Mouse (Mus musculus) CH12.LX (cell line): Measurements from ENCODE around the gene Amdhd1.

Source experiments
- CTCF ChIP-seq, 2 experiments: IDR thresholded peaks in 1 of 2; conservative IDR thresholded peaks in 1 of 2; 2 replicates each; pipeline ENCODE4 v1.5.1; 2011 to 2012; ENCODE audit warnings: low read depth in 2 of 2, low read length in 2 of 2, improper control_type of control experiment in 1 of 2, inconsistent platforms in 1 of 2, mild to moderate bottlenecking in 1 of 2, moderate library complexity in 1 of 2
- KAT2A ChIP-seq: IDR thresholded peaks from 2 replicates; pipeline ENCODE4 v1.6.1; 2012; ENCODE audit warnings: low read length, improper control_type of control experiment, inconsistent platforms; ENCODE audit not compliant: insufficient replicate concordance
- MAFK ChIP-seq: IDR thresholded peaks from 2 replicates; pipeline ENCODE4 v1.6.1; 2011; ENCODE audit warnings: low read length, improper control_type of control experiment; ENCODE audit not compliant: insufficient replicate concordance
- POLR2A ChIP-seq: IDR thresholded peaks from 2 replicates; pipeline ENCODE4 v1.6.1; 2011; ENCODE audit warnings: low read depth, mild to moderate bottlenecking, improper control_type of control experiment, low read length
- USF2 ChIP-seq: conservative IDR thresholded peaks from 2 replicates; pipeline ENCODE4 v1.6.1; 2011; ENCODE audit warnings: low read depth, low read length, improper control_type of control experiment

DNA sequence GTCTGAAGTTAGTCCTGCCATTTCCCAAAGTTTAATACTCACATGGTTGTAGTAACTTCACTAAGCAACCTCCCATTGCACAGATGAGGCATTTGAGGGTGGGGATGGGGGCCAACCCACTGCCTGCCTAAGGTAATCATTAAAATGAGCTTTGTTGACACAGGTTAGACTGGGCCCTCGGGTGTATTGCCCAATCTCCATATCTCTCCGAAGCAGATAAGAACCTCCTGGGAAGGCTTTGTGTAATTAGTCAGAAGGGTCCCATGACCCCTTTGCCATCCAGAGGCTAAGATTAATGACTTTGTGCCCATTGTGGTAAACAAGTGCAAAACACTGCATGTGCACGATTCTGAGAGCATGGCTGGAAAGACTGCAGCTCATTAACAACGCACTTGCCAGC, 22.1 kb downstream of the Amdhd1 start:
- TF ChIP-seq CTCF (conservative IDR thresholded peaks at IDR 0.05 in 1 of 2, IDR thresholded peaks at IDR 0.05 in 1 of 2; ENCODE audit: low read depth in 2 of 2, low read length in 2 of 2): no peak
- TF ChIP-seq USF2: no peak
- TF ChIP-seq POLR2A: no peak
- TF ChIP-seq MAFK: no peak
- no peak for TF ChIP-seq KAT2A
